Mouse (Mus musculus) C2C12 (cell line): ENCODE measurements around the gene Nemp1. TPM values are rescaled to one million over a fixed set of nuclear protein-coding genes. Genes with fewer than 3 reads are reported as not detected.

Experiments used
- H3K27me3 ChIP-seq: one replicate; pipeline ENCODE4 v1.6.1; 2011; ENCODE audit not compliant: control insufficient read depth, insufficient read depth, insufficient read length
- H3K36me3 ChIP-seq: one replicate; pipeline ENCODE4 v1.6.1; 2011; ENCODE audit not compliant: control insufficient read depth, insufficient read depth
- H3K4me3 ChIP-seq: one replicate; pipeline ENCODE4 v1.5.1; 2011; ENCODE audit warnings: mild to moderate bottlenecking, control low read depth; ENCODE audit not compliant: poor library complexity, insufficient read depth, severe bottlenecking
- H3K79me2 ChIP-seq: one replicate; pipeline ENCODE4 v1.6.1; 2011; ENCODE audit not compliant: control insufficient read depth, insufficient read depth
- H3K79me3 ChIP-seq: one replicate; pipeline ENCODE4 v1.6.1; 2011; ENCODE audit warnings: low read depth, control low read depth
- H3ac ChIP-seq: one replicate; pipeline ENCODE3; 2011; ENCODE audit warnings: low read depth; ENCODE audit not compliant: control insufficient read depth, insufficient read length
- CEBPB ChIP-seq: IDR thresholded peaks from one replicate; pipeline ENCODE4 v1.6.1; 2011; ENCODE audit warnings: low read depth, mild to moderate bottlenecking, control low read depth, moderate library complexity
- CTCF ChIP-seq: IDR thresholded peaks from one replicate; pipeline ENCODE4 v1.5.1; 2011; ENCODE audit not compliant: control insufficient read depth, insufficient read depth, insufficient read length
- FOSL1 ChIP-seq: IDR thresholded peaks from one replicate; pipeline ENCODE4 v1.8.0; 2011; ENCODE audit warnings: mild to moderate bottlenecking, low read length; ENCODE audit not compliant: poor library complexity, insufficient read depth, severe bottlenecking
- MAX ChIP-seq: IDR thresholded peaks from one replicate; pipeline ENCODE4 v1.6.1; 2011; ENCODE audit warnings: mild to moderate bottlenecking, control low read depth
- MYOD1 ChIP-seq: IDR thresholded peaks from one replicate; pipeline ENCODE4 v1.6.1; 2011; ENCODE audit warnings: low read depth; ENCODE audit not compliant: control insufficient read depth, insufficient read length
- MYOG ChIP-seq: IDR thresholded peaks from one replicate; pipeline ENCODE4 v1.6.1; 2011; ENCODE audit not compliant: control insufficient read depth, insufficient read length; ENCODE audit errors: extremely low read depth
- USF1 ChIP-seq: IDR thresholded peaks from one replicate; pipeline ENCODE4 v1.6.1; 2011; ENCODE audit warnings: low read depth, mild to moderate bottlenecking, control low read depth, moderate library complexity
- polyA plus RNA-seq: library from polyadenylated mRNA; unstranded; fragments of >200 nt; fragmentation: generic; extraction: Trizol; gene quantifications from one replicate; pipeline ENCODE4 v1.2.1, GENCODE M21; 2012; ENCODE audit warnings: missing spikeins

Nemp1 gene
- polyA plus RNA-seq, 1 experiment: 6.8 TPM

GRCm38 (mm10) chr10:127738151-127738882, 71.6 kb downstream of the Nemp1 start:
- Histone ChIP-seq H3K79me2 (peaks cover 35% of the 10 kb centered on the region), H3ac (no peak overlapping the region), H3K27me3 (peaks cover 13% of the 10 kb centered on the region), H3K36me3 (peaks cover 22% of the 10 kb centered on the region), H3K79me3 (peaks cover 23% of the 10 kb centered on the region), H3K4me3 (no peak overlapping the region)
- TF ChIP-seq USF1 (no peak), MYOG (no peak), FOSL1 (no peak), MYOD1 (no peak), CTCF (no peak), MAX (no peak), CEBPB (no peak)

- Histone ChIP-seq H3K79me2 (peaks cover 35% of the 10 kb centered on the region), H3ac (peak within 1 kb of the TSS; percentile 98), H3K79me3 (peaks cover 30% of the 10 kb centered on the region), H3K4me3 (peak within 1 kb of the TSS; percentile 89), H3K36me3 (peaks cover 31% of the 10 kb centered on the region), H3K27me3 (peaks cover 5% of the 10 kb centered on the region)
- no peak for TF ChIP-seq MYOG
- peak; percentile 99 for TF ChIP-seq CTCF
- no peak for TF ChIP-seq FOSL1
- TF ChIP-seq MAX: no peak
Measured at GRCm38 (mm10) chr10:127739083-127739660, 72.5 kb downstream of the Nemp1 start, which contains the start of gene Zbtb39. Zbtb39 (plus strand) TSS chr10:127739538.

GRCm38 (mm10) chr10:127739661-127740161, 73.0 kb downstream of the Nemp1 start:
- H3K79me2 ChIP-seq: peaks cover 38% of the 10 kb centered on the region
- peaks cover 5% of the 10 kb centered on the region for H3K27me3 ChIP-seq
- TF ChIP-seq CTCF (no peak), CEBPB (no peak), USF1 (no peak), MYOD1 (no peak), MYOG (no peak), FOSL1 (no peak), MAX (no peak)
- peak overlapping the region; percentile 98 for H3ac ChIP-seq
- H3K4me3 ChIP-seq: peak overlapping the region; percentile 89
- H3K36me3 ChIP-seq: peaks cover 35% of the 10 kb centered on the region
- H3K79me3 ChIP-seq: peaks cover 34% of the 10 kb centered on the region

GRCm38 (mm10) chr10:127744661-127745060, 78.0 kb downstream of the Nemp1 start:
- H3K79me3 ChIP-seq: peaks cover 34% of the 10 kb centered on the region
- TF ChIP-seq CEBPB (peak; percentile 1), CTCF (peak; percentile 33), FOSL1 (no peak)
- H3K27me3 ChIP-seq: no peaks in the 10 kb centered on the region
- H3K36me3 ChIP-seq: peaks cover 60% of the 10 kb centered on the region
- no peak overlapping the region for H3ac ChIP-seq
- H3K79me2 ChIP-seq: peaks cover 48% of the 10 kb centered on the region
- no peak overlapping the region for H3K4me3 ChIP-seq

GRCm38 (mm10) chr10:127745886-127746285, 79.2 kb downstream of the Nemp1 start:
- Histone ChIP-seq H3K27me3 (no peaks in the 10 kb centered on the region), H3K79me3 (peaks cover 24% of the 10 kb centered on the region), H3ac (no peak overlapping the region), H3K4me3 (no peak overlapping the region), H3K36me3 (peaks cover 60% of the 10 kb centered on the region), H3K79me2 (peaks cover 36% of the 10 kb centered on the region)
- TF ChIP-seq CTCF (no peak), USF1 (no peak), FOSL1 (no peak), MAX (no peak), CEBPB (no peak), MYOD1 (no peak), MYOG (no peak)
